In genomic region chr1:156997033-156997432, GRCm38 (mm10) we compare ENCODE assay signal across 10 mouse cellular contexts. TPM values are rescaled to one million over a fixed set of nuclear protein-coding genes. Genes with fewer than 3 reads are reported as not detected.
A peak's percentile ranks its signal among the peaks of the same experiment; 100 is the strongest.
DNase-seq lines count a peak whose midpoint lies in the region; ATAC-seq lines count a peak whose summit lies in the region.
"Had no signal": no experiment of that assay in that cellular context is flagged by ENCODE, and none has a peak within 500 bp of the region (broad histone marks: within the 10 kb centered on the region; RNA-seq: fewer than 3 reads in every experiment).

No protein-coding gene starts in this region.

- peaks cover 69% of the 10 kb centered on the region for H3K4me1 ChIP-seq in hindbrain, embryonic 10.5 days (replicated peaks)
- peaks cover 71% of the 10 kb centered on the region for H3K4me1 ChIP-seq in midbrain, embryonic 10.5 days
- H3K4me1 ChIP-seq in stomach, embryonic 16.5 days (ENCODE audit: control insufficient read depth, insufficient read depth, low read length) = peaks cover 10% of the 10 kb centered on the region; the same call in 1 of the 2 replicates

- H3K4me2 ChIP-seq in stomach, embryonic 16.5 days (ENCODE audit: low read depth, low read length) = no peak overlapping the region
- H3K4me2 ChIP-seq: limb, embryonic 13.5 days had no signal

- WGBS in hindbrain, embryonic 10.5 days = 81% methylated on average over 10 of the region's 10 CpGs
- WGBS in midbrain, embryonic 10.5 days = 77% methylated on average over 10 of the region's 10 CpGs
- 81% methylated on average over 10 of the region's 10 CpGs for WGBS in stomach, embryonic 16.5 days

- no peak overlapping the region for H3K9ac ChIP-seq in stomach, embryonic 16.5 days (ENCODE audit: low read length)
- H3K9ac ChIP-seq: limb, embryonic 13.5 days had no signal

- H3K9me3 ChIP-seq in hindbrain, embryonic 10.5 days = no peaks in the 10 kb centered on the region
- no peaks in the 10 kb centered on the region for H3K9me3 ChIP-seq in midbrain, embryonic 10.5 days (replicated peaks)
- H3K9me3 ChIP-seq in stomach, embryonic 16.5 days (replicated peaks; ENCODE audit: control insufficient read depth, low read length) = no peaks in the 10 kb centered on the region
- H3K9me3 ChIP-seq: limb, embryonic 13.5 days had no signal

- no peak for ATAC-seq in stomach, embryonic 16.5 days (ENCODE audit: insufficient read depth, low FRiP score)
- ATAC-seq in erythroid progenitor cell, adult 5-6 weeks (replicated peaks; ENCODE audit: low FRiP score, poor library complexity, severe bottlenecking) = no peak

- no peaks in the 10 kb centered on the region for H3K36me3 ChIP-seq in hindbrain, embryonic 10.5 days
- no peaks in the 10 kb centered on the region for H3K36me3 ChIP-seq in midbrain, embryonic 10.5 days
- H3K36me3 ChIP-seq in stomach, embryonic 16.5 days (ENCODE audit: control insufficient read depth, insufficient read depth, low read length) = no peaks in the 10 kb centered on the region
- H3K36me3 ChIP-seq: limb, embryonic 13.5 days had no signal

- H3K27me3 ChIP-seq in hindbrain, embryonic 10.5 days (ENCODE audit: insufficient read depth, poor library complexity, severe bottlenecking) = no peaks in the 10 kb centered on the region
- H3K27me3 ChIP-seq in midbrain, embryonic 10.5 days (ENCODE audit: low read depth, poor library complexity, severe bottlenecking) = no peaks in the 10 kb centered on the region
- H3K27me3 ChIP-seq in stomach, embryonic 16.5 days (ENCODE audit: control insufficient read depth, insufficient read depth, low read length) = no peaks in the 10 kb centered on the region

- peak; percentile 55 to 74 for DNase-seq in layer of hippocampus, adult 18-20 months (ENCODE audit: low spot score in 2 of 2)
- no peak for DNase-seq in layer of hippocampus, adult 9-10 months (ENCODE audit: low spot score)
- DNase-seq in hindbrain, embryonic 10.5 days (ENCODE audit: low spot score) = peak; percentile 13
- peak; percentile 41 for DNase-seq in midbrain, embryonic 10.5 days (ENCODE audit: low spot score)
- DNase-seq in lung, postnatal 25 days (ENCODE audit: low spot score) = no peak
- no peak for DNase-seq in adrenal gland, postnatal 14 days
- DNase-seq: gastrocnemius, adult 2 months had no signal

- peak overlapping the region; percentile 85 for H3K27ac ChIP-seq in hindbrain, embryonic 10.5 days
- H3K27ac ChIP-seq in midbrain, embryonic 10.5 days (replicated peaks) = peak overlapping the region; percentile 78
- H3K27ac ChIP-seq in stomach, embryonic 16.5 days (ENCODE audit: low read length) = peak overlapping the region; percentile 2; the same call in 1 of the 2 replicates
- H3K27ac ChIP-seq: gastrocnemius, adult 2 months; limb, embryonic 13.5 days had no signal

- H3K4me3 ChIP-seq in hindbrain, embryonic 10.5 days = no peak overlapping the region
- H3K4me3 ChIP-seq in midbrain, embryonic 10.5 days = no peak overlapping the region
- no peak overlapping the region for H3K4me3 ChIP-seq in stomach, embryonic 16.5 days (replicated peaks; ENCODE audit: low read length)
- H3K4me3 ChIP-seq: gastrocnemius, adult 2 months; limb, embryonic 13.5 days had no signal

RNA-seq across cellular contexts. Expression of gene Ralgps2, which starts 57.6 kb away (rescaled TPM):
- total RNA-seq in layer of hippocampus, adult 18-20 months (2021) = 10 to 100 TPM; 64.3 to 72.6 TPM
- 80.4 and 85.0 TPM in 2 replicates for polyA plus RNA-seq in hindbrain, embryonic 10.5 days (2016; fragmentation: Nextera tagmentation; extraction: Ambion mirVana)
- 92.8 and 96.8 TPM in 2 replicates for polyA plus RNA-seq in midbrain, embryonic 10.5 days (2016; fragmentation: Nextera tagmentation; extraction: Ambion mirVana)
- 54.5 and 57.1 TPM in 2 replicates for polyA plus RNA-seq in stomach, embryonic 16.5 days (2015; fragmentation: Nextera tagmentation; extraction: Ambion mirVana)
- 8.3 and 20.1 TPM in 2 replicates for total RNA-seq in erythroid progenitor cell, adult 5-6 weeks (2015; ENCODE audit: low replicate concordance)
- total RNA-seq in erythroid progenitor cell, adult 5-6 weeks (2017; ENCODE audit: low replicate concordance) = 3.9 and 18.2 TPM in 2 replicates
- total RNA-seq in adrenal gland, postnatal 14 days (2021) = 28.6 and 30.3 TPM in 2 replicates

Comparison
In these comparisons a context has a peak if more than half of its experiments do, and no peak if none do; other contexts are left out.
1. DNase-seq: peak in layer of hippocampus, adult 18-20 months (2 of 2), hindbrain, embryonic 10.5 days (single experiment) and midbrain, embryonic 10.5 days (single experiment); none in layer of hippocampus, adult 9-10 months (single experiment), lung, postnatal 25 days (single experiment) and adrenal gland, postnatal 14 days (single experiment).
2. H3K27ac ChIP-seq: peak in every context shown above with its lines; median percentile 85 in hindbrain, embryonic 10.5 days; 78 in midbrain, embryonic 10.5 days; 2 in stomach, embryonic 16.5 days.